Mouse (Mus musculus) kidney, embryonic 15.5 days (tissue): ENCODE measurements at regions not wholly inside any gene's neighbourhood (a gene's known extent, or its start where the extent isn't known, plus 50 kb on each side); places are given as distances from the start of the nearest gene placed in this dataset.
"Not testable (repeated sequence)": the region's sequence is repeated elsewhere in the genome, so short reads cannot be mapped to it uniquely, and the experiment has no call there.

Experiments used
- ATAC-seq: fragments of 200-750 bp; cut with Nextera tagmentation; replicated peaks from 2 replicates; pipeline ENCODE4 v1.8.0; 2017; ENCODE audit warnings: moderate TSS enrichment; ENCODE audit not compliant: low FRiP score
- H3K27ac ChIP-seq: fragments of 300-500 bp; sonication (generic); 2 replicates; pipeline ENCODE4 v1.5.1; 2015; ENCODE audit warnings: mild to moderate bottlenecking, inconsistent platforms
- H3K27me3 ChIP-seq: fragments of 300-500 bp; sonication (generic); 2 replicates; pipeline ENCODE4 v1.6.1; 2015; ENCODE audit warnings: inconsistent platforms
- H3K36me3 ChIP-seq: fragments of 300-500 bp; sonication (generic); 2 replicates; pipeline ENCODE4 v1.6.1; 2015; ENCODE audit warnings: inconsistent platforms
- H3K4me1 ChIP-seq: fragments of 300-500 bp; sonication (generic); 2 replicates; pipeline ENCODE4 v1.6.1; 2015; ENCODE audit warnings: inconsistent platforms
- H3K4me2 ChIP-seq: fragments of 300-500 bp; sonication (generic); 2 replicates; pipeline ENCODE4 v1.6.1; 2015; ENCODE audit warnings: moderate library complexity, mild to moderate bottlenecking, inconsistent platforms
- H3K4me3 ChIP-seq: fragments of 300-500 bp; sonication (generic); replicated peaks from 2 replicates; pipeline ENCODE4 v1.5.1; 2015; ENCODE audit warnings: mild to moderate bottlenecking, inconsistent platforms
- H3K9ac ChIP-seq: fragments of 300-500 bp; sonication (generic); 2 replicates; pipeline ENCODE4 v1.6.1; 2015; ENCODE audit warnings: mild to moderate bottlenecking, inconsistent platforms
- H3K9me3 ChIP-seq: fragments of 300-500 bp; sonication (generic); replicated peaks from 2 replicates; pipeline ENCODE4 v1.6.1; 2016; ENCODE audit warnings: inconsistent platforms
- WGBS: fragments of 180-500 bp; shearing (Covaris S2); methylation state at CpG from one replicate; pipeline ENCODE4 v1.1.7; 2015; ENCODE audit warnings: mixed read lengths; 5-methylcytosine and 5-hydroxymethylcytosine counted together

DNA sequence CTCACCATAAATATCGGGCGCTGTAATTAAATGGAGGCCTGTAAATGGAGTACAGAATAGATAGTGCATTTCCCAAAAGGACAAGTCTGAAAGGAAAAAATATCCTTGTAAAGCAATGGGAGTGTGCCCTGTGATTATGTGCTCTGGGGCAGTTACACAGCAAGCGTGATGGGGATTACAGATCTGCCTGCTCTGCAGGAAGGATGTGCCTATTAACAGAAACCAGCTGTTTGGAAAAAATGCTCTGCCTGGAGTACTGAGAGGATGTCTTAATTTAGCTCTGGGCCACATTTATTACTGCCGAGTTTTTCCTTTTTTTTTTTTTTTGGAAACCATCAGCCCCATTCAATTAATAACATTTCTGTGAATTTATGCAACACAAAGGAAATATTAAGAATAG, 344.9 kb upstream of the Tpk1 start:
- Histone ChIP-seq H3K36me3 (no peaks in the 10 kb centered on the region), H3K9me3 (no peaks in the 10 kb centered on the region), H3K4me1 (no peaks in the 10 kb centered on the region), H3K4me2 (no peak overlapping the region), H3K27me3 (no peaks in the 10 kb centered on the region), H3K9ac (no peak overlapping the region), H3K4me3 (no peak overlapping the region), H3K27ac (peak overlapping the region; percentile 27; the same call in 1 of the 2 replicates)
- 38% methylated on average over 4 of the region's 4 CpGs for WGBS
- ATAC-seq, result peak; percentile 71

DNA sequence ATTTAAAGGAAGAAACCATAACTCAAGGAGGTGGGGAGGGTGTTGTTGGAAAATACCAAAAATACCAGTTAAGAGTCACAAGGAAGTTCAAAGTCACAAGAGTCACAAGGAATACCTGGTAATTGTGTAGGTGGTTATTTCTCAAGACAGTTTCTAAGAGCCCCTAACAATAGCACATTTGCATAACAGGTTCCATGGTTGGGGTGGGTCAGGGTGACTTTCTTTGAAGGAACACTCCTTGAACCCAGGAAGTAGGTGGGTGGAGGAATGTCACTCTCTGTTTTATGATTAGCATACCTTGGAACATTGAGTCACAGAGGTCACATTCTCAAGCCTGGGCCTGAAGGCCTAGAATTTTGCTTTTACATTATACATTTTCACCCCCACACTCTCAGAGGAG, 341.1 kb upstream of the Tpk1 start:
- not testable (repeated sequence) for H3K27ac ChIP-seq, H3K9me3 ChIP-seq, H3K36me3 ChIP-seq, H3K4me3 ChIP-seq, H3K9ac ChIP-seq, H3K4me1 ChIP-seq, H3K27me3 ChIP-seq, H3K4me2 ChIP-seq, ATAC-seq
